Mouse (Mus musculus) left cerebral cortex, adult 2 months (tissue): ENCODE results near the gene Coq10a. TPM values are rescaled to one million over a fixed set of nuclear protein-coding genes. Genes with fewer than 3 reads are reported as not detected.

Experiments
- DNase-seq, 2 experiments: peaks; one replicate each; pipeline ENCODE4 v3.0.0; 2021 to 2022; ENCODE audit warnings: low spot score in 2 of 2, mixed read lengths in 1 of 2; ENCODE audit errors: extremely low spot score in 1 of 2
- H3K27ac ChIP-seq: fragments of 200-600 bp; 2 replicates; pipeline ENCODE4 v1.8.1; 2022
- H3K4me3 ChIP-seq: fragments of 200-600 bp; 2 replicates; pipeline ENCODE4 v1.8.1; 2022
- CTCF ChIP-seq: fragments of 200-600 bp; IDR thresholded peaks from 2 replicates; pipeline ENCODE4 v1.8.1; 2022; ENCODE audit warnings: antibody characterized with exemption, mild to moderate bottlenecking, moderate library complexity
- intact Hi-C: fragments of 180-260 bp; cut with DNase I; formaldehyde crosslinking; loops from one replicate; pipeline ENCODE4 v1.15.1; 2025
- total RNA-seq, 2 experiments: library from RNA; stranded (reverse); gene quantifications; 2 replicates each; pipeline ENCODE4 v1.2.3; 2021

Coq10a gene
- total RNA-seq, 2 experiments from 2014 or later, result 53.0 to 54.6 TPM

GRCm38 (mm10) chr10:128401638-128402037, 32.8 kb upstream of the Coq10a start:
- no peak for TF ChIP-seq CTCF
- intact Hi-C loops, result no loop called here
- Histone ChIP-seq H3K27ac (no peak overlapping the region), H3K4me3 (no peak overlapping the region)
- no peak for DNase-seq

GRCm38 (mm10) chr10:128401056-128401455, 32.3 kb upstream of the Coq10a start, which contains the start of gene Slc39a5:
Gene Slc39a5 (minus strand): TSS chr10:128401229.
- H3K4me3 ChIP-seq, result no peak within 1 kb of the TSS
- intact Hi-C loops, result no loop called here
- TF ChIP-seq CTCF, result no peak
- no peak within 1 kb of the TSS for H3K27ac ChIP-seq
- DNase-seq, result no peak

- Histone ChIP-seq H3K27ac (no peak overlapping the region), H3K4me3 (no peak overlapping the region)
- DNase-seq, result no peak
- no peak for TF ChIP-seq CTCF
- intact Hi-C loops, result no loop called here
These were observed 31.5 kb upstream of the Coq10a start for GRCm38 (mm10) chr10:128400338-128400737.

- DNase-seq, result no peak
These were observed 28.7 kb upstream of the Coq10a start for GRCm38 (mm10) chr10:128397466-128397865.

GRCm38 (mm10) chr10:128396716-128397264, 28.0 kb upstream of the Coq10a start:
- no peak for TF ChIP-seq CTCF
- no peak for DNase-seq
- H3K4me3 ChIP-seq, result no peak overlapping the region
- intact Hi-C loops, result no loop called here
- H3K27ac ChIP-seq, result no peak overlapping the region

More at GRCm38 (mm10) chr10:128397466-128397865, 28.7 kb upstream of the Coq10a start:
- no peak for TF ChIP-seq CTCF
- H3K27ac ChIP-seq, result no peak overlapping the region
- no peak overlapping the region for H3K4me3 ChIP-seq
- intact Hi-C loops, result no loop called here

- TF ChIP-seq CTCF, result no peak
- Histone ChIP-seq H3K4me3 (no peak overlapping the region), H3K27ac (no peak overlapping the region)
- intact Hi-C loops, result no loop called here
- no peak for DNase-seq
These were observed 27.3 kb upstream of the Coq10a start for GRCm38 (mm10) chr10:128396017-128396673.

- no peak overlapping the region for H3K27ac ChIP-seq
- no peak for DNase-seq
- no peak for TF ChIP-seq CTCF
- H3K4me3 ChIP-seq, result no peak overlapping the region
- intact Hi-C loops, result no loop called here
These were observed 23.1 kb upstream of the Coq10a start for GRCm38 (mm10) chr10:128391850-128392249.

GRCm38 (mm10) chr10:128390366-128390765, 21.6 kb upstream of the Coq10a start:
- intact Hi-C loops, result no loop called here
- H3K4me3 ChIP-seq, result no peak overlapping the region
- H3K27ac ChIP-seq, result no peak overlapping the region
- no peak for TF ChIP-seq CTCF
- DNase-seq, result no peak

- TF ChIP-seq CTCF, result no peak
- Histone ChIP-seq H3K4me3 (no peak overlapping the region), H3K27ac (no peak overlapping the region)
- intact Hi-C loops, result no loop called here
- no peak for DNase-seq
These were observed 20.8 kb upstream of the Coq10a start for GRCm38 (mm10) chr10:128389570-128389969.

GRCm38 (mm10) chr10:128388941-128389340, 20.1 kb upstream of the Coq10a start:
- Histone ChIP-seq H3K4me3 (no peak overlapping the region), H3K27ac (no peak overlapping the region)
- intact Hi-C loops, result no loop called here
- no peak for DNase-seq
- TF ChIP-seq CTCF, result no peak

- Histone ChIP-seq H3K4me3 (no peak overlapping the region), H3K27ac (no peak overlapping the region)
- intact Hi-C loops, result no loop called here
- TF ChIP-seq CTCF, result no peak
- DNase-seq, result no peak
These were observed 17.1 kb upstream of the Coq10a start for GRCm38 (mm10) chr10:128385902-128386301.

- DNase-seq, result no peak
- TF ChIP-seq CTCF, result no peak
- H3K4me3 ChIP-seq, result no peak overlapping the region
- intact Hi-C loops, result no loop called here
- no peak overlapping the region for H3K27ac ChIP-seq
These were observed 13.7 kb upstream of the Coq10a start for GRCm38 (mm10) chr10:128382482-128382881.

GRCm38 (mm10) chr10:128380565-128380964, 11.8 kb upstream of the Coq10a start:
- DNase-seq, result no peak
- H3K27ac ChIP-seq, result no peak overlapping the region
- no peak for TF ChIP-seq CTCF
- no peak overlapping the region for H3K4me3 ChIP-seq
- intact Hi-C loops, result no loop called here
